Mouse (Mus musculus) neural tube, embryonic 11.5 days (tissue): ENCODE measurements around the gene Pitpnm2. TPM values are rescaled to one million over a fixed set of nuclear protein-coding genes. Genes with fewer than 3 reads are reported as not detected.
"Not testable (repeated sequence)": the region's sequence is repeated elsewhere in the genome, so short reads cannot be mapped to it uniquely, and the experiment has no call there.

Experiments used
- ATAC-seq: fragments of 200-750 bp; cut with Nextera tagmentation; 2 replicates; pipeline ENCODE4 v1.8.0; 2017; ENCODE audit warnings: moderate number of reproducible peaks, mild to moderate bottlenecking, moderate TSS enrichment, moderate library complexity; ENCODE audit not compliant: insufficient read depth, low FRiP score, low TSS enrichment
- DNase-seq: peaks from one replicate; pipeline ENCODE4 v3.0.0-alpha.2; 2015; ENCODE audit warnings: low spot score
- H3K27ac ChIP-seq: fragments of 300-500 bp; sonication (generic); 2 replicates; pipeline ENCODE4 v1.5.1; 2014; ENCODE audit warnings: low read depth, mild to moderate bottlenecking, low read length
- H3K27me3 ChIP-seq: fragments of 300-500 bp; sonication (generic); 2 replicates; pipeline ENCODE4 v1.6.1; 2014; ENCODE audit warnings: mild to moderate bottlenecking, low read length, mixed read lengths; ENCODE audit not compliant: control insufficient read depth, insufficient read depth
- H3K36me3 ChIP-seq: fragments of 300-500 bp; sonication (generic); 2 replicates; pipeline ENCODE4 v1.6.1; 2014; ENCODE audit warnings: mild to moderate bottlenecking, low read length, moderate library complexity, mixed read lengths; ENCODE audit not compliant: control insufficient read depth, insufficient read depth
- H3K4me1 ChIP-seq: fragments of 300-500 bp; sonication (generic); 2 replicates; pipeline ENCODE4 v1.6.1; 2014; ENCODE audit warnings: low read length, mixed read lengths; ENCODE audit not compliant: control insufficient read depth, insufficient read depth
- H3K4me2 ChIP-seq: fragments of 300-500 bp; sonication (generic); 2 replicates; pipeline ENCODE4 v1.6.1; 2014; ENCODE audit warnings: low read depth, mild to moderate bottlenecking, moderate library complexity
- H3K4me3 ChIP-seq: fragments of 300-500 bp; sonication (generic); 2 replicates; pipeline ENCODE4 v1.5.1; 2014; ENCODE audit warnings: low read depth, low read length
- H3K9ac ChIP-seq: fragments of 300-500 bp; sonication (generic); 2 replicates; pipeline ENCODE4 v1.6.1; 2014; ENCODE audit warnings: mild to moderate bottlenecking, low read length
- H3K9me3 ChIP-seq: fragments of 300-500 bp; sonication (generic); 2 replicates; pipeline ENCODE4 v1.6.1; 2016; ENCODE audit warnings: low read length; ENCODE audit not compliant: control insufficient read depth
- whole genome bisulfite sequencing: fragments of 180-500 bp; shearing (Covaris S2); extraction: QIAGEN DNeasy Blood & Tissue Kit; methylation state at CpG from one replicate; pipeline ENCODE4 v1.1.7; 2014; 5-methylcytosine and 5-hydroxymethylcytosine counted together
- polyA plus RNA-seq: library from polyadenylated mRNA; unstranded; fragments of >200 nt; fragmentation: Nextera tagmentation; extraction: Ambion mirVana; gene quantifications from 2 replicates; pipeline ENCODE4 v1.2.1, GENCODE M21; 2014

The Pitpnm2 gene
- polyA plus RNA-seq, 1 experiment from 2014 or later = 5.5 TPM

DNA sequence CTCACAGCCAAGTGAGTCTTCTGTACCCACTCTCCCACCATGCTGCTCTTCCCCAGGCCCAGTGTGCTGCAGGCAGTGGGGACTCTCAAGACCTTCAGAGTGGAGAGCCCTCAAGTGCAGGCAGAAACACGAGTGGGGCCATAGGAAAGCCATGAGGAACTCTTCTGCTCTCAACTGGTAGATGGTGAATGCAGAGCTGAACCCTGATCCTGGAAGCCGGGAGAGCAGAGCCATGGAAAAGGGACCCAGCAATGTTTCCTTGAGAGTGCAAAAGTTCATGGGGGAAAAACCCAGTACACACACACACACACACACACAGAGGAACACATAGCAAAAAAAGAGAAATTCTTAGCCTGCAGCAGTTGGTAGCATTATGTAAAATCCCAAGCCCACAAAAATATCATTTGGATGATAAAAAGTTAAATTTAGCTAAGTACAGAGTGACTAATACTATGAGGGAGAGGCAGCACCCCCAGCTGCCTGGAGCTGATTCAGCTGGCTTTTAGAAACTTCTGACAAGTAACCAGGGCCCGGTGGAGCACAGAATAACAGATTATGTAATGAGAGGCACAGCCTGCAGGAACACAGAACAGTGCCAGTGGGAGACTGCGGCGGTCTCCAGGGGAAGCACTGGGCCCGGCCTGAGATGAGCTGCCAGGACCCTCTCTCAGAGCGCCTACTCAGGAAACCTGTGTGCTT lies 28.4 kb downstream of the Pitpnm2 start:
- Histone ChIP-seq H3K4me3 (no peak overlapping the region), H3K27me3 (no peaks in the 10 kb centered on the region), H3K9ac (no peak overlapping the region), H3K9me3 (no peaks in the 10 kb centered on the region), H3K4me2 (no peak overlapping the region), H3K4me1 (no peaks in the 10 kb centered on the region), H3K27ac (no peak overlapping the region), H3K36me3 (no peaks in the 10 kb centered on the region)
- WGBS = 82% methylated on average over 7 of the region's 7 CpGs
- ATAC-seq (no peak), DNase-seq (no peak)

DNA sequence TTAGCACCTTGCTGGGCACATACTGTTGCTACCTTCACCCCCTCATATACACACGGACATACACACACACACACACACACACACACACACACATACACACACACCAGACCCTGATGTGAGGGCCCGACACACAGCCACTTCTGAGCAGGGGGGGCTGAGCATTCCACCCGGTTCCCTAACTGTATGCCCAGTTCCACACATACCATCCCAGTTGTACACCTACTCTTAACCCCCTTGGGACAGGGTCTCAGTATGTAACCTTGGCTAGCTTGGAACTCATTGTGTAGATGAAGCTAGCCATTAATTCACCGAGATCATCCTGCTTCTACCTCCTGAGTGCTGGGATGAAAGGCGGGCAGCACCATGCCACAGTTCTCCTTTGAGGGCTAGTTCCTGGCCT lies 29.0 kb downstream of the Pitpnm2 start:
- Histone ChIP-seq H3K4me1 (no peaks in the 10 kb centered on the region), H3K27me3 (no peaks in the 10 kb centered on the region), H3K9ac (no peak overlapping the region), H3K27ac (no peak overlapping the region), H3K4me2 (no peak overlapping the region), H3K9me3 (no peaks in the 10 kb centered on the region), H3K36me3 (no peaks in the 10 kb centered on the region), H3K4me3 (no peak overlapping the region)
- WGBS = 96% methylated on average over 5 of the region's 5 CpGs
- DNase-seq = no peak
- ATAC-seq = no peak

DNA sequence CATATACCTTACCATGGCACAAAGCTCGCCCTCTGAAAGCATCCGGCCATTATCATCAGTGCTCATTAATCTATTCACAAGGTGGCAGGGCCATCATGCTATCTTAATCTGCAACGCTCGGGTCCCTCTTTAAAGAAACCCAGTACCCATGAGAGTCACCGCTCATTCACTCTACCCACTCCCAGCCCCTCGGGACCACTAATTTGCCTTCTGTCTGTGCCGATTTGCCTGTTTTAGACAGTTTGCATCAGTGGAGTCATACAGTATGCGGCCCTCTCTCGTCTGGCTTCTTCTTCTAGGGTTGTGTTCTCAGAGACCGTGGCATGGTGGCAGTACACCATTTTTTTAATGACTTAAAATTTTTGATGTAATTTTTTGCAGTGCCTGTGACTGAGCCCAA lies 30.1 kb downstream of the Pitpnm2 start:
- DNase-seq (no peak), ATAC-seq (no peak)
- 79% methylated on average over 10 of the region's 10 CpGs for WGBS
- Histone ChIP-seq H3K27ac (no peak overlapping the region), H3K4me3 (no peak overlapping the region), H3K27me3 (no peaks in the 10 kb centered on the region), H3K4me1 (no peaks in the 10 kb centered on the region), H3K9me3 (no peaks in the 10 kb centered on the region), H3K4me2 (no peak overlapping the region), H3K9ac (no peak overlapping the region), H3K36me3 (no peaks in the 10 kb centered on the region)

DNA sequence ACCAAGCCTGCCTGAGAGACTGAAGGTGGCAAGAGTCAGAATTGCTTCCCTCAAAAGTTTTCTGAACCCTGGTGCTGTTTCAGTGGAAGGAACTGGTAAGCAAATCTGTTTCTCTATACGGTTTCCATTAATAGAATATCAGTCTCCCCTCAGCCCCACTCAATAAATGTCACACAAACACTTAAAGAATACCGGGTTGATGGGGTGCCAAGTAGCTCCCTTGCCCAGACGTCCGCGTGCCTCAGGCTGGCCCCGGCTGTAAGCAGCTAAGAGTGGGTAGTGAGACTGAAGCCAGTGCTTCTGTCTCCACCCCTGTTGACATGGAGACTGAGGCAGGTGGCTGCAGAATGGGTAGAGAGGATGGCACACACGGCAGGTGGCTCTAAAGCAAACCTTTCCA lies 30.6 kb downstream of the Pitpnm2 start:
- Histone ChIP-seq H3K9me3 (no peaks in the 10 kb centered on the region), H3K4me2 (no peak overlapping the region), H3K27me3 (no peaks in the 10 kb centered on the region), H3K4me1 (no peaks in the 10 kb centered on the region), H3K9ac (no peak overlapping the region), H3K36me3 (no peaks in the 10 kb centered on the region), H3K4me3 (no peak overlapping the region), H3K27ac (no peak overlapping the region)
- DNase-seq (no peak), ATAC-seq (no peak)
- WGBS = 85% methylated on average over 7 of the region's 7 CpGs

DNA sequence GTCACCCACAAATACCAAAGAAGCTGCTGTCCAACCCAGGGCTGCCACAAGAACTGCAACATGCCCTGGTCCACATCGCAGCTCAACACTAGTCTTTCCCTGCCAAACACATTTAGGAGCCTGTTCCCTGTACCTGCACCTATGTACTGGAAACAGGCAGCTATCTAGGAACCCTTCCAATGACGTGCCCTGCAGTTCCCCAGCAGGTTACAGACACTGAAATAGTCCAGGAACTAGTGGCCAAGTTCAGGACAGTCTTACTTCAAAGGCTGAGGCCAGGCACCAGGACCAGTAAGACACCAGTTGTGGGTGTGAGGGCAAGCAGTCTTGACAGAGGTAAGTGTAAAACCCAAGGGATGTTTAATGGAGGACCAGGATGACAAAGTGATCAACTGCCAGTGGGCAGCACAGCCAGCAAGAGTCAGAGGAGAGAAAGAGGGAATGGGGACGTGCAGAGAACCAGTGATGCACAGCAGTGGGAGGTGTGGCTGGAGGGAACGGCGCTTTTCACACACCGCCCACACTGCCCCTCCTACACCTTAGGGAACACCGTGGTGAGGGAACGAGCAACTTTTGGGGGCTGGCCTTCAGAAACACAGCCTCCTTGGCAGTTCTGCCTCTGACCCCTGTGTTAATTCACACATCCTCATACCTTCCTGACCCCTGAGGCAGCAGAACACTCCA lies 31.9 kb downstream of the Pitpnm2 start:
- Histone ChIP-seq H3K9me3 (no peaks in the 10 kb centered on the region), H3K27ac (no peak overlapping the region), H3K36me3 (no peaks in the 10 kb centered on the region), H3K4me3 (no peak overlapping the region), H3K9ac (no peak overlapping the region), H3K4me1 (no peaks in the 10 kb centered on the region), H3K27me3 (no peaks in the 10 kb centered on the region), H3K4me2 (no peak overlapping the region)
- WGBS = 60% methylated on average over 8 of the region's 8 CpGs
- ATAC-seq (no peak), DNase-seq (no peak)

DNA sequence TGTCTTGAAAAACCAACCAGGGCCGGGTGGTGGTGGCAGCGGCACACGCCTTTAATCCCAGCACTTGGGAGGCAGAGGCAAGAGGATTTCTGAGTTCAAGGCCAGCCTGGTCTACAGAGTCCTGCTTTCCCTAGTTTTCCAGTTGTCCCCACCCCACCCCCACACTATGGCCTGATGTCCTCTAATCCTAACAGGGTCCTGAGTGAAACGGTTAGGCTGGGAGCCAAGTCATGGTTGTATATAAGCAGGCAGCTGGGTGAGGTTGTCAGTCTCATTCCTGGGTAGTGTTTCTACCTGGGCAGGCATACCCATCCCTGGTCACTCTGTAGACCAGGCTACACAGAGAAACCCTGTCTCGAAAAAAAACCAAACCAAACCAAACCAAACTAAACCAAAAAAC lies 32.5 kb downstream of the Pitpnm2 start:
- not testable (repeated sequence) for H3K36me3 ChIP-seq, DNase-seq, H3K27ac ChIP-seq, H3K27me3 ChIP-seq, H3K4me1 ChIP-seq, ATAC-seq, H3K9ac ChIP-seq, H3K9me3 ChIP-seq, H3K4me2 ChIP-seq, H3K4me3 ChIP-seq
- WGBS = 89% methylated on average over 5 of the region's 5 CpGs

DNA sequence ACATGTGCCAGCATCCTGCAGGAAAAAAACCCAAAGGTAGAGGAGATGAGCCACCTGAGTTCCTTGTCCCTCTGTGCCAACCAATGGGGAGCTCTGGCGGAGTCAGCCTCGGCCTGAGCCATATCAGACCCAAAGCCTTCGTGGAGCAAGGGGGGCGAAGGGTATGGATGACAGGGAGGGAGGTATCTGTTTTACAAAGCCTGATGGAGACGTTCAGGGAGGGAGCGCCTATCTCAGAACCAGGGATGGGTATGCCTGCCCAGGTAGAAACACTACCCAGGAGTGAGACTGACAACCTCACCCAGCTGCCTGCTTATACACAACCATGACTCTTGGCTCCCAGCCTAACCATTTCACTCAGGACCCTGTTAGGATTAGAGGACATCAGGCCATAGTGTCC lies 33.2 kb downstream of the Pitpnm2 start:
- no peaks in the 10 kb centered on the region for H3K4me1 ChIP-seq
- ATAC-seq (no peak), DNase-seq (no peak)
- H3K36me3 ChIP-seq = no peaks in the 10 kb centered on the region
- H3K27ac ChIP-seq = no peak overlapping the region
- no peak overlapping the region for H3K9ac ChIP-seq
- H3K27me3 ChIP-seq = no peaks in the 10 kb centered on the region
- no peaks in the 10 kb centered on the region for H3K9me3 ChIP-seq
- H3K4me2 ChIP-seq = no peak overlapping the region
- no peak overlapping the region for H3K4me3 ChIP-seq
- 94% methylated on average over 6 of the region's 6 CpGs for WGBS

DNA sequence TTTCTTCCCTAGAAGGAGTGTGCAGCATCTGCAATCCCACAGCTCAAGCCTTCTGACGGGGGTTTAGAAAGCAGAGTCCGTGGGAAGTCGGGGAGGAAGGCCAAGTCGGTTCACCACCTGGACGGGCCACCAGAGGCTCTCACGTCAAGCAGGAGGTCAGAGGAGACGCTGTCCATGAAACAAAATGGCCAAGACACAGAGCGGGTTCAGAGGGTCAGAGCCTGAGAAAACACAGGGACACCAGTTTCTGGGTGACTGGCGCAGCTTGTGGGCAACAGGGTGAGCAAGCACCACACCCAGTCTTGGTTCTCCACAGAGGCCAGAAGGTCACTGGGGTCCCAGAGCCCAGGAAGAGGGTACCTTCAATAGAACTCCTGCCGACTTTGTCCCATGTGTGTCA lies 33.9 kb downstream of the Pitpnm2 start:
- Histone ChIP-seq H3K9me3 (no peaks in the 10 kb centered on the region), H3K36me3 (no peaks in the 10 kb centered on the region), H3K27ac (no peak overlapping the region), H3K27me3 (no peaks in the 10 kb centered on the region), H3K9ac (no peak overlapping the region), H3K4me3 (no peak overlapping the region), H3K4me2 (no peak overlapping the region), H3K4me1 (no peaks in the 10 kb centered on the region)
- DNase-seq (no peak), ATAC-seq (no peak)
- 79% methylated on average over 10 of the region's 10 CpGs for WGBS

DNA sequence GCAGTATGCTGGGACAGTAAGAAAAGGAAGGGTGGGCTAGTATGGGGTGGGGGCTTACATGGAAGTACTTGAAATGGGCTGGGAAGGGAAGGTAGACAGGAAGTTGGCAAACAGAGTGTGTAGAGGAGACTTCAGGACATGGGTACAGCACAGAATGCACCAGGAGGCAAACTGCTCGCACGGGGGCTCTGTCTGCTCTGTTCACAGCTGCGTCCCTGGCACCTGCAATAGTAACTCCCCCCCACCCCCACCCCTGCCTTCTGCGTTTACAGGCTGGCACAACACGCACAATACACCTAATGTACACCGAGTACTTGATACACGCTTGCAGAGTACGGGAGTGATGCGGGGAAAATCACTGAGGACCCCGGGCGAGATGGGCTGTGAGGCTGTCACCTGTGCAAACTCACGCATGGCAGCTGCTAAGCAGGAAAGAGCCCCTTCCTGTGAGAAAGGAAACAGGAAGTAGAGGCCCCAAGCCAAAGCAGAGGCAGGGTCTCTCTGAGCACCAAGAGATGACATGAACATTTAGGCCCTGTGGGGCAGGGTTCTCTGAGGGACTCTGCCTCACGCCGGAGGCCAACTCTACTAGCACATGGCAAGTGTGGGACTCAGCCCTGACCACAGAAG lies 34.9 kb downstream of the Pitpnm2 start:
- H3K9me3 ChIP-seq = no peaks in the 10 kb centered on the region
- H3K27me3 ChIP-seq = no peaks in the 10 kb centered on the region
- H3K4me2 ChIP-seq = no peak overlapping the region
- H3K9ac ChIP-seq = no peak overlapping the region
- H3K36me3 ChIP-seq = no peaks in the 10 kb centered on the region
- H3K27ac ChIP-seq = no peak overlapping the region; the same call in 1 of the 2 replicates
- H3K4me3 ChIP-seq = no peak overlapping the region
- ATAC-seq (no peak), DNase-seq (no peak)
- 89% methylated on average over 14 of the region's 14 CpGs for WGBS
- 0 out of 2 replicates have a peak, but pooled peaks cover 2% of the 10 kb centered on the region for H3K4me1 ChIP-seq
